ENCODE assay signal across 26 mouse cellular contexts in genomic region chr1:82612061-82612660, GRCm38 (mm10). TPM values are rescaled to one million over a fixed set of nuclear protein-coding genes. Genes with fewer than 3 reads are reported as not detected.
DNase-seq lines count a peak whose midpoint lies in the region; ATAC-seq and TF ChIP-seq lines count a peak whose summit lies in the region.
"Had no signal": no experiment of that assay in that cellular context is flagged by ENCODE, and none has a peak within 500 bp of the region (broad histone marks: within the 10 kb centered on the region; RNA-seq: fewer than 3 reads in every experiment).

No protein-coding gene starts in this region.

- H3K27me3 ChIP-seq in kidney, adult 2 months (replicated peaks; ENCODE audit: control insufficient read depth, insufficient read depth, low read length): no peaks in the 10 kb centered on the region
- no peaks in the 10 kb centered on the region for H3K27me3 ChIP-seq in lung, embryonic 14.5 days (ENCODE audit: insufficient read depth, low read length)
- no peaks in the 10 kb centered on the region for H3K27me3 ChIP-seq in liver, postnatal 0 days (ENCODE audit: insufficient read depth, low read length)
- H3K27me3 ChIP-seq: neural tube, embryonic 12.5 days had no signal

- ATAC-seq in lung, embryonic 14.5 days (ENCODE audit: insufficient read depth): no peak
- ATAC-seq in liver, postnatal 0 days: no peak
- ATAC-seq: activated CD4-positive, CD25-positive, alpha-beta regulatory T cell, adult 4 months; forebrain, postnatal 0 days; hindbrain, postnatal 0 days; intestine, postnatal 0 days; liver, embryonic 12.5 days had no signal

- H3K4me1 ChIP-seq in kidney, adult 2 months (ENCODE audit: control insufficient read depth, insufficient read depth, low read length): peaks cover 53% of the 10 kb centered on the region
- no peaks in the 10 kb centered on the region for H3K4me1 ChIP-seq in lung, embryonic 14.5 days (ENCODE audit: insufficient read depth)
- H3K4me1 ChIP-seq in liver, postnatal 0 days (ENCODE audit: insufficient read depth): no peaks in the 10 kb centered on the region
- H3K4me1 ChIP-seq: hindbrain, embryonic 10.5 days; liver, embryonic 12.5 days; megakaryocyte, embryonic 14.5 days; neural tube, embryonic 12.5 days had no signal

- 66% methylated on average over 9 of the region's 9 CpGs for WGBS in kidney, adult 2 months
- WGBS in lung, embryonic 14.5 days: 57% methylated on average over 9 of the region's 9 CpGs
- WGBS in liver, postnatal 0 days (ENCODE audit: insufficient replicate concordance): 78% methylated on average over 9 of the region's 9 CpGs

- H3K27ac ChIP-seq in kidney, adult 2 months (ENCODE audit: insufficient read depth, low read depth, low read length): peak overlapping the region; percentile 52
- H3K27ac ChIP-seq in lung, embryonic 14.5 days (ENCODE audit: low read depth): no peak overlapping the region
- H3K27ac ChIP-seq in liver, postnatal 0 days (ENCODE audit: low read depth): no peak overlapping the region
- H3K27ac ChIP-seq: hindbrain, embryonic 10.5 days; hindbrain, postnatal 0 days; liver, embryonic 12.5 days; neural tube, embryonic 12.5 days had no signal

- peaks cover 1% of the 10 kb centered on the region; the same call in 1 of the 2 replicates for H3K36me3 ChIP-seq in kidney, adult 2 months (ENCODE audit: control insufficient read depth, insufficient read depth, low read length)
- no peaks in the 10 kb centered on the region for H3K36me3 ChIP-seq in lung, embryonic 14.5 days (ENCODE audit: insufficient read depth)
- H3K36me3 ChIP-seq in liver, postnatal 0 days (replicated peaks; ENCODE audit: insufficient read depth, low read length): no peaks in the 10 kb centered on the region
- H3K36me3 ChIP-seq: hindbrain, embryonic 10.5 days; liver, embryonic 12.5 days; neural tube, embryonic 12.5 days had no signal

- no peak overlapping the region for H3K4me2 ChIP-seq in lung, embryonic 14.5 days
- no peak overlapping the region for H3K4me2 ChIP-seq in liver, postnatal 0 days (ENCODE audit: low read depth, low read length)
- H3K4me2 ChIP-seq: heart, embryonic 11.5 days; liver, embryonic 12.5 days; neural tube, embryonic 12.5 days had no signal

- TF ChIP-seq POLR2A in kidney, adult 2 months (IDR thresholded peaks at IDR 0.05; ENCODE audit: low read depth, low read length): no peak

- no peak overlapping the region for H3K9ac ChIP-seq in lung, embryonic 14.5 days
- no peak overlapping the region for H3K9ac ChIP-seq in liver, postnatal 0 days (replicated peaks)
- H3K9ac ChIP-seq: forebrain, postnatal 0 days; liver, embryonic 12.5 days; neural tube, embryonic 12.5 days had no signal

- DNase-seq in kidney, adult 2 months: no peak
- DNase-seq in kidney, postnatal 25 days: no peak
- DNase-seq in lung, embryonic 14.5 days: peak; percentile 24
- no peak for DNase-seq in lung, postnatal 25 days (ENCODE audit: low spot score)
- DNase-seq in hindlimb bud, embryonic 11.5 days (ENCODE audit: extremely low spot score, low read depth, low spot score): peak; percentile 2
- no peak for DNase-seq in liver, postnatal 0 days
- DNase-seq in spleen, adult 12 weeks (ENCODE audit: low spot score): no peak
- DNase-seq: adrenal gland, adult 8-10 months; cerebellum, adult 11-12 months; cerebellum, postnatal 10 days; forebrain, postnatal 0 days; heart, postnatal 10 days; left cerebral cortex, postnatal 4 days; lung, adult 2 months; lung, postnatal 36 days; midbrain, embryonic 14.5 days; right cerebral cortex, postnatal 14 days; thymus, postnatal 14 days had no signal

- no peak for TF ChIP-seq CTCF in kidney, adult 2 months (conservative IDR thresholded peaks at IDR 0.05; ENCODE audit: insufficient read depth, insufficient read length, low read depth, low read length)
- no peak for TF ChIP-seq CTCF in lung, embryonic 14.5 days (IDR thresholded peaks at IDR 0.05; ENCODE audit: low read depth)
- no peak for TF ChIP-seq CTCF in liver, postnatal 0 days (IDR thresholded peaks at IDR 0.05; ENCODE audit: low read depth)

- no peak overlapping the region for H3K4me3 ChIP-seq in kidney, adult 2 months (ENCODE audit: insufficient read depth, low read depth, low read length)
- H3K4me3 ChIP-seq in lung, embryonic 14.5 days (ENCODE audit: low read depth, low read length): no peak overlapping the region
- no peak overlapping the region for H3K4me3 ChIP-seq in liver, postnatal 0 days (ENCODE audit: low read depth, low read length)
- H3K4me3 ChIP-seq: hindbrain, embryonic 10.5 days; liver, embryonic 12.5 days; megakaryocyte, embryonic 14.5 days; neural tube, embryonic 12.5 days had no signal

- no peaks in the 10 kb centered on the region for H3K9me3 ChIP-seq in lung, embryonic 14.5 days (ENCODE audit: low read depth, low read length)
- no peaks in the 10 kb centered on the region for H3K9me3 ChIP-seq in liver, postnatal 0 days (ENCODE audit: low read length)
- H3K9me3 ChIP-seq: hindbrain, embryonic 10.5 days; liver, embryonic 12.5 days; megakaryocyte, embryonic 14.5 days; neural tube, embryonic 12.5 days had no signal

- TF ChIP-seq EP300 in liver, postnatal 0 days (IDR thresholded peaks at IDR 0.05; ENCODE audit: low read depth): no peak

RNA-seq across cellular contexts. Expression of gene Col4a3, which starts 25.4 kb away (rescaled TPM):
- polyA plus RNA-seq in kidney, adult 2 months (2012; rRNA removed): 57.7 and 78.6 TPM in 2 replicates
- polyA plus RNA-seq in lung, embryonic 14.5 days (2014; fragmentation: Nextera tagmentation; extraction: Ambion mirVana): 3.8 and 4.5 TPM in 2 replicates
- 0.22 and 0.27 TPM in 2 replicates for polyA plus RNA-seq in liver, postnatal 0 days (2015; fragmentation: Nextera tagmentation; extraction: Ambion mirVana)

RNA-seq across cellular contexts. Expression of gene Col4a4, which starts 25.5 kb away (rescaled TPM):
- 29.4 and 32.7 TPM in 2 replicates for polyA plus RNA-seq in kidney, adult 2 months (2012; rRNA removed)
- polyA plus RNA-seq in lung, embryonic 14.5 days (2014; fragmentation: Nextera tagmentation; extraction: Ambion mirVana): 8.0 and 8.4 TPM in 2 replicates
- polyA plus RNA-seq in liver, postnatal 0 days (2015; fragmentation: Nextera tagmentation; extraction: Ambion mirVana): 0.28 and 0.31 TPM in 2 replicates

Comparison
In these comparisons a context has a peak if more than half of its experiments do, and no peak if none do; other contexts are left out.
1. DNase-seq: peak in lung, embryonic 14.5 days (single experiment) and hindlimb bud, embryonic 11.5 days (single experiment); none in kidney, adult 2 months (single experiment), kidney, postnatal 25 days (0 of 2), lung, postnatal 25 days (single experiment), liver, postnatal 0 days (single experiment) and spleen, adult 12 weeks (single experiment).
2. RNA of gene Col4a3, which starts 25.4 kb away (polyA plus RNA-seq): 57.7 to 78.6 TPM in kidney, adult 2 months; 3.8 to 4.5 TPM in lung, embryonic 14.5 days and 0.22 to 0.27 TPM in liver, postnatal 0 days; every median in the first group is over 10 times any median in the second.